Mouse (Mus musculus) CH12F3 (cell line): ENCODE measurements around the gene Incenp.
"Not testable (repeated sequence)": the region's sequence is repeated elsewhere in the genome, so short reads cannot be mapped to it uniquely, and the experiment has no call there.

Experiments
- in situ Hi-C: fragments of 300-500 bp; cut with MboI; formaldehyde crosslinking; loops from 2 replicates; pipeline ENCODE4 v1.14.3; 2020; ENCODE audit warnings: low sequenced_read_pairs

Incenp gene

GRCm38 (mm10) chr19:9847262-9847661 is 52.1 kb downstream of the Incenp start, which contains the start of gene Scgb2a2:
Gene Scgb2a2 (plus strand): TSS chr19:9847562.
- in situ Hi-C loops, result no loop called here

GRCm38 (mm10) chr19:9837341-9837715 is 62.0 kb downstream of the Incenp start:
- in situ Hi-C loops, result no loop called here

GRCm38 (mm10) chr19:9836581-9837340 is 62.6 kb downstream of the Incenp start:
- in situ Hi-C loops, result not testable (repeated sequence)
